Mouse (Mus musculus) telencephalon, adult 2 months (tissue): Measurements from ENCODE around the gene Krtap8-1.
A peak's percentile ranks its signal among the peaks of the same experiment; 100 is the strongest.

Experiments used
- DNase-seq: peaks from one replicate; pipeline ENCODE4 v3.0.0-alpha.2; 2011; ENCODE audit warnings: low read depth, low spot score

The Krtap8-1 gene

DNA sequence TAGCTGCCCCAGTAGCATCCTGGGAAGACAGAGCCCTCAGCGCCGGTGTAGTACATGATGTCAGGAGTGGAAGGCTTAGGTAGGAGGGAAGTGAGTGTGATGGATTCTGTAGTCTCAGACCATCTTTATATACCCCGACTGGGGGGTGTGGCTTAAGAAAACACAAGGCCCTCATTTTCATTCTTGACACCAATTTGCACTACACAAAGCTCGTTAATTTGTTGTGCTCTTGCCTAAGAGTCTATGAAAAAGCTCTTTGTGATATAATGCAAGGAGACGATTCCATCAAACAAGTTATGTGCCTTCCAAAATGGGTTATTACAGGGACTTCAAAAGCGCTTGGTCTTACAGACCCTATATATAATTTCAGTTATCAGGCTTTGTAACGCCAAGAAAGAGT is at the start of gene Krtap8-1:
Gene Krtap8-1, minus strand, starts transcription at position 101 of the 400 bp plus-strand sequence.
- DNase-seq = no peak

DNA sequence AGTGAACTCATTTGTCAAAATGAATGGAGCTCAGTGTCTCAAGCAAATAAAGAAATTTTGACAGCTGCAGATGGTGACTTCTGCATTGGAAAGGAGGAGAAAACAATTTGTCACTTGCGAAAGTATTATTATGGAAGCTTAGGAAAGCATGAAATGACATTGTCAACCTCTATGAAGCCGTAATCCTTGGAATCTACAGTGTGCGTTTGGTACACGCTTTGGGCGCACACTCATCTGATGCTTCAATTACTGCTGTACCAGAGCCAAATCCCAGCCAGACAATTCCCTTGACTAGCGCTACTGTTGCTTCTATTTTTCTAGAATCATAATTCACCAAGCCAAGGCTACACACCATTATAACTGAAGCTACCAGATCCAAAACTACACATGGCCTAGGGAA is 49.6 kb upstream of the Krtap8-1 start:
- no peak for DNase-seq

DNA sequence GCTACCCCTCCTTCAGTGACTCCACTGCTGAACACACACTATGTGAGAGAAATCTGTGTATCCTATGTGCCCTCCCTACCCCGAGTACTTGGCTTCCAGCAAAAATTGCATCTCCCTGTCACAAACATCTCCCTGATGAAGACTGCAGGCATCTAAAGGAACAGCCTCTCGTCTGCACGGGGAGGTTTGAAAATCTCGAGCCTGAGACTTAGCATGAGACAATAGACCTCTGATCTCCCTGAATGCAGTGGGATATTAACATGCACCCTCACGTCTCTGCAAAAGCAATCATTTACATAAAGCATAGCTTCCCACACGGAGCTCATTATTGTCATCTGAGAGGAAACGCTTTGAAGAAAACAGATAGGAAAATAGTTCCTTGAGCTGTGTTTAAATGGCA is 42.8 kb upstream of the Krtap8-1 start:
- DNase-seq = no peak

DNA sequence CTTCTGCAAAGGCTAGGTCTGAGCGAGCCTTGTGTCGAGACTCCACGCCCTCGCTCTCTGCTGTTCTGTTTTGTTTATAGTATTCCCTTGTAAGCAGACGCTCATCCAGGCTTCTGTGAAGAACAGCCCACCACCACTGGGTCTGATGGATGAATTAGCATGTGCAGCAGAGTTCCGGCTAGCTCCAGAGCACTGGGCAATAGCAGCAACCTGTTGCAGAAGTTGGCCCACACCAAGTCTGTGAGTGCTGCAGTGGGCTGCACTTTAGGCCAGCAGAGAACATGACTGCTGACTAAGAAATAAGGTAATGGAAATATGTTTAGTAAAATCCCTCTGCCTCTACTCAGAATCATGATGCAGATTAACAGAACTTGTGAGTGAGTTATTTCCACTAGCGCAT is 42.1 kb upstream of the Krtap8-1 start:
- no peak for DNase-seq

DNA sequence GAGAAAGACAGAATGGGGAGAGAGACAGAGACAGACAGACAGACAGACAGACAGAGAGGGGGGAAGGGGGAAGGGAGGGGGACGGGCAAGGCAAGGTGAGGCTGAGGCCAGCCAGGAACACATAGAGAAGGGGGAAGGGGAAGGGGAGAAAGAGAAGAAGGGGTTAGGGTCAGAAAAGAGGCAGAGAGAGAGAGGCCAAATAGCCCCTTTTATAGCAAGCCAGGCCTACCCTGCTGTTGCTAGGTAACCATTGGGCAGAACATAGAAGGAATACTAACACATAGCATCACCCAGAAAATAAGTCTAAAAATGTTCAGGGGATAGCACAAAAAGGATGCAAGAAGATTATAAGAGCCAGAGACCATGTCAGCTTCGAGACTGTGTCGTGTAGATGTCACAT is 40.6 kb upstream of the Krtap8-1 start:
- no peak for DNase-seq

DNA sequence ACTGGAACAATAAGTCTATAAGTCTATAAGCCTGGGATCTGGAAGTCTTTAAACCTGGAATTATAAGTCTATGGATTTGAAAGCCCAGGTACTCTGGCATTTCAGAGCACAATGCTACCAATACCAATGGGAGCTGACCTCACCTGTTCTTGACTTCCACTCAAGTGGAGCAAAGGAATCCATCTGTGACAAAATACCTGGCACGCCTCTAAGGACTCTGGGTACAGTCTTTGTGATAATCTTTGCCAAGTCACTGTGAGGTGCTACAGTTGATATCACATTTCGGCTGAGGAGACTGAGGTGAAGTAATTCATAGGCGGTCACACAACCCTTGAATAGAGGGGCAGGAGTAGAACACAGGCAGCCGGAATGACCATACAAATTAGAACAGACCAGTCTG is 33.2 kb upstream of the Krtap8-1 start:
- DNase-seq = no peak

DNA sequence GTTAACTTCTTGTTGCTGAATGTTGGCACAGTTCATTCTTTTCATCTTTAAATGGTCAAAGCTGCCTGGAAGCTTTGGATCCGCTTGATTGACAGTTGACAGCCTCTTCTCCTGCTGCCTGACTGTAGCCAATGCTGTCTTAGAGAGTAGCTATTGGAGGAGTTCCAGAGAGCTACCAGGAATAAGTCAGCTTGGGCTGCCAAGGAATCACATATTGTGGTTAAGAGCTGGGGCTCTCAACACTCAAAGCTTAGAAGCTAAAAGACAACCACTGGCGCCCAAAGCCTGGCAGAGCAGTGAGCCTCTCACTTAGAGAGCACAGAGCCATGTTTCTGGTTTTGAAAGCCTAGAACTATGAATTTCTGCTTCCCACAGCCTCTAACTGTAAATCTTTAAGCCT is 32.8 kb upstream of the Krtap8-1 start:
- DNase-seq = no peak

DNA sequence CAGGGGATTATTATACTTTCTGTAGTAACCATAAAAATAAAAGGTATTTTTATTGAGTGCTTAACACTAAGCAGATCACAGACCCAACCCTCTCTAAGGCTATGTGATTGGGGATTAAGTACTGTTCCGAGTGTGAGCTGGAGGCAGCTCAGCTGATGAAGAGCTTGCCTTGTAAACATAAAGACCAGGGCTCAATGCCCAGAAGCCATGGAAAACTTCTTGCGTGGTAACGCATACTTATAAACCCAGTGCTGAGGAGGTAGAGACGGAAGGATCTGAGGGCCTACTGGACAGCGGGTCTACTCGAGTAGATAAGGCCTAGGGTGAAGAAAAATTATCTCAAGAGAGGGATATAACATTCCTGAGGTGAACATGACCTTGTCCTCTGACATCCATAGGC is 32.3 kb upstream of the Krtap8-1 start:
- no peak for DNase-seq

DNA sequence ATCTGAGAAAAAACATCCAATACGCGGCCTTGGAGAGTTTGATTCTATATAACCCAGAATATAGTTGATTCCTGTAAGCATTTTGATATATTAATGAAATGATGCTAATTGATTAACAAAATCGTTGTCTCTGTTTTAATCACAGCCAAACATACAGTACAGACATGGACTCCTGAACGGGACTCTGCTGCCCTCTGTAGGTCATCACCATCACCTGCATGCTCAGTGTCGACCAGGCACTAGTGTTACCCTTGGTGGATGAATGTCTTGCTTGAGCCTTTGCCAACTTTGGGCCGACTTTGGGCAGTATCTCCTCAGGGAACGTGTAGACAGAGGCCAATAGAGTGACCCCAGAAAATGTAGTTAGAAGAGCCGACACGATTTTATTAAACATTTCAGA is 29.9 kb upstream of the Krtap8-1 start:
- DNase-seq = no peak

DNA sequence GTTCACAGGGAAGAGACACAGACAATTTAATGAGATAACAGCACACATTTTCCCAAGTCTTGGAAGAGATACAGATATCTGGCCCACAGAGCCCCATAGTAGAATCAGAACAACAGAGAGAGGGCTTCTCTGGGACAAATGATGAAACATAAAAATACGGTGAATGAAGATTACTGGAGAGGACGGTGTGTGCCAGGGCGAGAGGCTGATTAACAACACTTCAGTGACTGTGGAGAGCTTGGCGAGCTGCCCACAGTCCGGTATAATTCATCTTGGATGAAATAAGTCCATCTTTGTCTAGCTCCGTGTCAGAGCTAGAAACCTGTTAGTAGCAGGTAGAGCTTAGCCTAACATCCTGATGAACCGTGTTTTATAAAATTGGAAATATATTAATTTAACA is 25.7 kb upstream of the Krtap8-1 start:
- no peak for DNase-seq

DNA sequence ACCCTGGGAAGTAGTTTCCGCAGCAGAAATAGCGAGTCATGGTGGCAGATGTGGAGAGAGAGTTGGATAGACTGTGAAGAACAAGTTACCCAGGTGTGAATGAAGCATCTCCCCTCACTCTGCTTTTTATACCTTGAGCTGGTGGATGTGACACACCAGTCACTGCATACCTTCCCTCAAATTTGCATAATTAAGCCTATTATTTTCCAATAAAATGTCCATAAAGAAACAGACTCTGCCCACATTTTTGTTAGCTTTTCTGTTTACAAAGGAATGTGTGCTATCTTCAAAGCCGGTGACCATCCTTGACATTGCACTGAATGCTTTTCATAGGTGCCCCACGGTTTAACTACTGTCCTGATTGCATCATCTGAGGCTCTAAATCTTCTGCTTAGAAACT is 20.5 kb upstream of the Krtap8-1 start, which contains the start of gene Krtap7-1:
Gene Krtap7-1, minus strand, starts transcription at position 101 of the 400 bp plus-strand sequence.
- no peak for DNase-seq

DNA sequence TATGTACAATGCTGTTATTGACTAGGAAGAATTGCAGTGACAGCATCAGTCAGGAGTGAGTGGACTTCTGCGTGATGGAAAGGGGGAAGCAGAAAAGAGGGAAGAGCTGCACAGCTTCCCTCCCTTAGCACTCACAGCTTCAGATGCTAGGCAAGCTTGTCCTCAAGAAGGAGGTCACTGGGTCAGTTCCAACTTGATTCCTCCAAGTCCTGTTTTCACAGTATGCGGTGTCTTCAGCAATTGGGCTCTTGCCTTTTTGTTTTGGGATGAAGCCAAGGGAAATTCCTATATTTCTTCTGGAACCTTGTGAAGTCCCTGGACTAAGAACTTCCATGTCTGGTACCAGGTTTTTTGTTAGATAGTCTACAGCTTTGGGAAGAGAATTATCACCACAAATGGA is 15.8 kb upstream of the Krtap8-1 start:
- DNase-seq = no peak

DNA sequence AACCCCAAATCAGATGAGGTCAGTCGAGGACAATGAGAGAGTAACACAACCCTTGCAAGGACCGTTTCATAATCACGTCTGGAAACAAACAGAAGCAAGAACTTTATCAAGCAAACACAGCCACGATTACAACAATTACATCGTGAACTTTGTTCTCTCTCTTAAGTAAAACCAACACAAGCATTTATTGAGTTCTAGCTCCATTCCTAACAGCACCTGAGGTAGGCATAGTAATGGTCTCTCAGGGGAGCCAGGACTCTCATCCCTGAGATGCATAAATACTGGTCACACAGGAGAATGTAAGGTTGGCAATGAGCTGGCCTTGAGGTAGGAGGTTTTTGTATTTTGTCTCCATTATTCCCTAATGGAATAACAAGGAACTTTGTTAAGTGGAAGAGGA is 14.1 kb upstream of the Krtap8-1 start:
- DNase-seq = no peak

DNA sequence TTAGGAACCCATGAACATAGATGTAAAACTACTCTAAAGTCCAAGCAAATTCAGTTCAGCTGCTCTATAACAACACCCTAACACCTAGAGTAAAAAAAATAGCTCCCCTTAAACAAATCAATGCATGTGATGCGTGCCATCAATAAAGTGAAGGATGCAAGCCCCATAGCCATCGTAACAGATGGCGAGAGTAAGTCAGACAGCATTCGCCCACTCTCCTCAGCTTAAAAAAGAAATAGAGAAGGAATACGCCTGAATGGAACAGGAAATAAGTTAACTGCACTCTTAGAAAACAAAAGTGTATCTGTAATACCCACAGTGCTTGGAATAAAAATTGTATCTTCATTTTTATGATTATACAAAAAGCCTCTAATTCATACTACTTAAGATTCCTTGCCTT is 9.2 kb upstream of the Krtap8-1 start:
- peak; percentile 60 for DNase-seq

DNA sequence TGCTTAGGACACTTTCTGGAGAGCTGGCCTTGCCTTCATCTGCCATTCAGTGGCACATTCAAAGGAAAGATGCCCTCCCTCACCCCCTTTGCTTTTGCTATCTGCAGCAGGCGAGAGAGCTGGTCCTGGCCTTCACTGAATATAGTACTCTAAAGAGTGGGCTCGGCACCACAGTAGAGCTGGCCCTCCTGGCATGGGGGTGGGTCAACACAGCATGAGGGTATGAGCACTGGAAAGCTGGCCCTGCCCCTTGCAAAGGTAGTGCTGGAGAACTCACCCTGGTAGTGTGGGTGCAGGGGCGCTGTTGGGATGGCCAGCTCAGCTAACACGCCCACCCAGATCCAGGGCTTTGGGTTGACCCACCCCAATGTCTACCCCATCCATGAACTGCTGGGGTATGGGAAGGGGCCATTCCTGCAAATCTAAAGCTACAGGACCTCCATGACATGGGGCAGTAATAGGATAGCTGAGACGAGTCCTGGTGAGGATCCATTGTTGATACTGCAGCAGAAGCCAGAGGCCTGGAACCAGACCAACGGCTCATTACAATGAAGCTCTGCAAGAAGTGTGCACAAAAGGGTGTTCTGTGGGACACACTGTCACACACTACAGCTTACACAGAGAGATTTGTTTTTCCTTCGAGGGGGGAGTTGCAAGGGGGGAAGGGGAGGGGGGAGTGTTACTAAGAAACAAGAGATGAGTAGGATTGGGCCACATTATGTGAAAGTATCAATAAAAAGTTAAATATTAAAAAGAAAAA is 7.8 kb upstream of the Krtap8-1 start:
- DNase-seq = no peak

DNA sequence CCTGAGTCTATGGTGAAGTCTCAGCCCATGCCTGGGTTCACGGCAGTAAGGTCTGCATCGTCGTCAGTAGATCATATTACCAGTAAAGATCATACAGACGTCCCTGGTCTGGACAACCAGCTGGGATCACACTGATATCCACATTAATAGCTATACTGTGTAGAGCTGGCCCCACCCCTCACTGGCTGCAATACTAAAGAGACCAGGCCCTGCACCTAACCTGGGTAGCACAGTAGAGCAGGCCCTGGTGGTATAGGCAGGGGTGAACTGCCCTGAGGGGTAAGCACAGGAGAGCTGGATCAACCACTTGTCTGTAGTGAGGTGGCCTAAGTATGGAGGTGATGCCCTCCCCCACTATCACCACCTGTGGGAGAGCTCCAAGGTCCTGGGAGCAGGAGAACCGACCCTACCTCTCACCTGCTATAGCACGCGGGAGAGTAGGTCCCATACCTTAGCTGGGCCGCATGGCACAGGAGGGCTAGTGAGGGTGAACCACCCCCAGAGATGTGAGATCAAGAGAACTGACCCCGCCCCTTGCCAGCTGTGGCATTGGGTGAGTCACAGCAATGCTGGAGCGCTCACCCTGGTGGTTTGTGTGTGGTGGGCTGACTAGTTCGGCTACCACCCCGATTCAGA is 10.0 kb downstream of the Krtap8-1 start:
- no peak for DNase-seq

DNA sequence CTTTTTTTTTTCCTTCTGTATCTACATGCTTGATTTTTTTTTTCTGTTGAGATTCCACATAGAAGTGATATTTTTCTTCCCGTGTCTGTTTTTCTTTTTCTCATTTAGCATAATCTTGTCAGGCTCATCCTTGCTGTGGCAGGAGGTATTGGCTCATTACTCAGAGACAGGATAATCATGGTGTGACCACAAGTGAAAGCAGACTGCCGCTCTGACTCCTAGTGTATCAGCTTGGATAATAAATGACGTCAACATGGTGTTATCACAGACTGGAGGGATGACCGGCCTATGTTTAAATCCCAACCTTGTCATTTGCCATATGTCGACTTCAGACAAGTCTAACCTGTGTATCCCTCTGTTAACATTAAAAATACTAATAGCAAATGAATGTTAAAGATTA is 26.6 kb downstream of the Krtap8-1 start:
- DNase-seq = no peak
